Mouse (Mus musculus): ENCODE data around the gene Esf1.

DNA sequence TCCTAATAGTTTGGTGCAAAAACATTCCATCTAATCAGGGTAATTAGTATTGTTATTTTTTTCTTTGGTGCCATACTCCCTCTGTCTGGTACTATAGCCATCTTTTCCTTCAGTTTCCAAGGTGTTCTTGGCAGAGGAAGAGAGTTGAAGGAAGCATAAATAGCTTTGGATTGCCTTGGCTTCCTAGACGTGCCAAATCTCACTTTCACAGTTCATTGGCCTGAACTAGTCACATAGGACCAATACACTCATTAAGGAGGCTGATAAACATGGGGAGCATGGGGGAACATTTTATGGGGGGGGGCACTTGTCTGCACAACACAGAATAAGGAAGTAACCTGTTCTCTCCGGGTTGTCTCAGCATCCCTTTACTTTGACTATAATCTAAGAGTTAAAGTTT is 45.1 kb upstream of the Esf1 start:
- TF ChIP-seq CTCF (IDR thresholded peaks at IDR 0.05; ENCODE audit: borderline replicate concordance, extremely low read depth, insufficient read depth, insufficient read length) (no peak), POLR2A (IDR thresholded peaks at IDR 0.05; ENCODE audit: borderline replicate concordance, extremely low read depth, insufficient read depth, insufficient read length, poor library complexity, severe bottlenecking) (no peak)
